Mouse (Mus musculus) embryonic facial prominence, embryonic 14.5 days (tissue): ENCODE data around the gene Tsc1. TPM values are rescaled to one million over a fixed set of nuclear protein-coding genes. Genes with fewer than 3 reads are reported as not detected.

Experiments
- ATAC-seq: fragments of 200-750 bp; cut with Nextera tagmentation; 2 replicates; pipeline ENCODE4 v1.8.0; 2017; ENCODE audit warnings: low read depth, moderate number of reproducible peaks, moderate TSS enrichment
- DNase-seq: peaks from one replicate; pipeline ENCODE4 v3.0.0-alpha.2; 2015; ENCODE audit warnings: low spot score
- H3K27ac ChIP-seq: fragments of 300-500 bp; sonication (generic); replicated peaks from 2 replicates; pipeline ENCODE4 v1.5.1; 2014; ENCODE audit warnings: low read depth, mild to moderate bottlenecking, low read length, moderate library complexity
- H3K27me3 ChIP-seq: fragments of 300-500 bp; sonication (generic); replicated peaks from 2 replicates; pipeline ENCODE4 v1.6.1; 2014; ENCODE audit warnings: low read length; ENCODE audit not compliant: control insufficient read depth, insufficient read depth
- H3K36me3 ChIP-seq: fragments of 300-500 bp; sonication (generic); 2 replicates; pipeline ENCODE4 v1.6.1; 2014; ENCODE audit warnings: low read length, mixed read lengths; ENCODE audit not compliant: control insufficient read depth, insufficient read depth
- H3K4me1 ChIP-seq: fragments of 300-500 bp; sonication (generic); 2 replicates; pipeline ENCODE4 v1.6.1; 2014; ENCODE audit warnings: antibody characterized with exemption, low read length; ENCODE audit not compliant: control insufficient read depth, insufficient read depth
- H3K4me2 ChIP-seq: fragments of 300-500 bp; sonication (generic); 2 replicates; pipeline ENCODE4 v1.6.1; 2014; ENCODE audit warnings: low read depth, mild to moderate bottlenecking, low read length, moderate library complexity, mixed read lengths
- H3K4me3 ChIP-seq: fragments of 300-500 bp; sonication (generic); 2 replicates; pipeline ENCODE4 v1.5.1; 2014; ENCODE audit warnings: low read depth, mild to moderate bottlenecking, low read length
- H3K9ac ChIP-seq: fragments of 300-500 bp; sonication (generic); 2 replicates; pipeline ENCODE4 v1.6.1; 2014; ENCODE audit warnings: low read depth, mild to moderate bottlenecking, low read length, moderate library complexity, mixed read lengths
- H3K9me3 ChIP-seq: fragments of 300-500 bp; sonication (generic); 2 replicates; pipeline ENCODE4 v1.6.1; 2016; ENCODE audit warnings: low read length; ENCODE audit not compliant: control insufficient read depth
- WGBS: fragments of 180-500 bp; shearing (Covaris S2); extraction: QIAGEN DNeasy Blood & Tissue Kit; methylation state at CpG from one replicate; pipeline ENCODE4 v1.1.7; 2014; 5-methylcytosine and 5-hydroxymethylcytosine counted together
- polyA plus RNA-seq: library from polyadenylated mRNA; unstranded; fragments of >200 nt; fragmentation: Nextera tagmentation; extraction: Ambion mirVana; gene quantifications from 2 replicates; pipeline ENCODE4 v1.2.1, GENCODE M21; 2014

Tsc1 gene
- 15.3 and 16.0 TPM in 2 replicates for polyA plus RNA-seq

DNA sequence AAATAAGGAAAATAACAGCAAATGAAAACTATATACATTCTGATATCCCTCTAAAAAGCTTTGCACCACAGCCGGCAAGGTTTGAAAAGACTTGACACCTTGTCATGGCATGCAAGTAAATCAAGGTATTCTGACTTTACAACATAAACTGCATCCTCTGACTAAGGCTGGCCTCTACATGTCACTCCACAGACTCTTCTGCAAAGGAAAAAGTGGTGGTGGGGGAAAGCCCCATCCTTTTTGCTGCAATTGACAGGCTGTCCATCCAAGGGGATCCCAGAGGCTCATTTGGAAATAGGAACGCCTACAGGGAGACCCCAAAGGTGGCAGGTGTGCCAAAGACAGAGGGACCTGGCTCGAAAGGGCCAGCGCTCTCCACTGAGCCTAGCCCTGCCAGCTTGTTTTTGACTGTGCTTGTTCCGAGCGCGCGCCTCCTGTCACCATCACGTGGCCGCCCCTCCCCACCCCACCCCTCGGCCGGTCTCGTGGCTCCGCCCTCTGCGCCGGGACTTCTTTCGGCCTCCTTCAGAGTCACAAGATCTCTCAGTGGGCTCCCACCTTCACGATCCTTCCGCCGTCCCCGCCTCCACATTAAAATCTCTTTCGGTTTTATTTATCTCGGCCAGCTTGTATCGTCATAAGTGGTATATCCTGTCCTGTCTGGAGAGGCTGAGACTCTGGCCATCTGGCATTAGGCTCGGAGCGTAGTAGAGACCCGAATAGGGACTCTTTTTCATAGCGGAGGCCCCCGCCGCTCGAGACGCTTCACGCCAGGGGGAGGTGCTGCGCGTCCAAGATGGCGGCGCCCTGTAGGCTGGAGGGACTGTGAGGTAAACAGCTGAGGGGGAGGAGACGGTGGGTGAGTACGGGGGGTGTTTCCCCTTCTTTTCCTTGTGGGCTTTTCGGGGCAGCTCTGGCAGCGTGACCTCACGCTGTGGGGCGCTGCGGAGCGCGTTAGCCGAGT lies at the start of gene Tsc1:
Tsc1 (plus strand) TSS at position 768 of the 964 bp plus-strand sequence.
- H3K4me1 ChIP-seq: 0 out of 2 replicates have a peak, but pooled peaks cover 4% of the 10 kb centered on the region
- H3K4me2 ChIP-seq: peak within 1 kb of the TSS; percentile 73
- peak within 1 kb of the TSS; percentile 90 for H3K9ac ChIP-seq
- no peaks in the 10 kb centered on the region for H3K36me3 ChIP-seq
- no peaks in the 10 kb centered on the region for H3K27me3 ChIP-seq
- DNase-seq (peak; percentile 98), ATAC-seq (peak; percentile 93)
- WGBS: 2% methylated on average over 33 of the region's 47 CpGs
- H3K4me3 ChIP-seq: peak within 1 kb of the TSS; percentile 93
- H3K9me3 ChIP-seq: no peaks in the 10 kb centered on the region
- peak within 1 kb of the TSS; percentile 87 for H3K27ac ChIP-seq

DNA sequence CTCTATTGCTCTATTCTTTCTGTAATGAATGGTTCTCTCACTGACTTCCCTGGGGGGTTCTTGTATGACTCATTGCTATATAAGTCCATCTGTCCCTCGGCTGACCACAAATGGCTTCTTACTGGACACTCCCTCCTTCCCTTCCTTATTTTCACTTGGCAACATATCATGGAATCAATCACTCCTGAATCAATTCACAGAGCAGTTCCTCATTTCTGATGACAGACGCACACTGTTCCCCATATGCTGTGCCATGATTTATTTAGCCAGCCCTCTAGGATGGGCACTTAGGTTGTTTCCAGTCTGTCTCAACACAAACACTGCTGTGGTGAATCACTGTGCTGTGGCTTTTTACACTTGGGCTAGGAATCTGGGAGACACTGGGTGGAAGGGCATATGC lies 49.5 kb upstream of the Tsc1 start:
- peak; percentile 39 for DNase-seq
- Histone ChIP-seq H3K9me3 (no peaks in the 10 kb centered on the region), H3K36me3 (no peaks in the 10 kb centered on the region), H3K4me2 (no peak overlapping the region), H3K4me1 (no peaks in the 10 kb centered on the region), H3K27me3 (no peaks in the 10 kb centered on the region; the same call in 1 of the 2 replicates), H3K9ac (no peak overlapping the region), H3K27ac (no peak overlapping the region), H3K4me3 (no peak overlapping the region)
- ATAC-seq: no peak
- WGBS: 58% methylated on average over 2 of the region's 2 CpGs

GRCm38 (mm10) chr2:28592809-28593208 lies 48.2 kb upstream of the Tsc1 start:
- H3K9ac ChIP-seq: no peak overlapping the region
- no peaks in the 10 kb centered on the region for H3K36me3 ChIP-seq
- H3K4me1 ChIP-seq: no peaks in the 10 kb centered on the region
- ATAC-seq (no peak), DNase-seq (peak; percentile 64)
- no peak overlapping the region for H3K4me2 ChIP-seq
- no peaks in the 10 kb centered on the region; the same call in 1 of the 2 replicates for H3K27me3 ChIP-seq
- H3K27ac ChIP-seq: no peak overlapping the region
- no peaks in the 10 kb centered on the region for H3K9me3 ChIP-seq
- 10% methylated on average over 15 of the region's 15 CpGs for WGBS
- no peak overlapping the region for H3K4me3 ChIP-seq

- WGBS: 89% methylated on average over 6 of the region's 7 CpGs
- Histone ChIP-seq H3K4me1 (no peaks in the 10 kb centered on the region), H3K9ac (no peak overlapping the region), H3K36me3 (no peaks in the 10 kb centered on the region), H3K4me2 (no peak overlapping the region), H3K9me3 (no peaks in the 10 kb centered on the region), H3K27ac (no peak overlapping the region), H3K4me3 (no peak overlapping the region), H3K27me3 (no peaks in the 10 kb centered on the region; the same call in 1 of the 2 replicates)
- ATAC-seq (no peak), DNase-seq (no peak)
Observed at GRCm38 (mm10) chr2:28596021-28596420, 45.0 kb upstream of the Tsc1 start.

DNA sequence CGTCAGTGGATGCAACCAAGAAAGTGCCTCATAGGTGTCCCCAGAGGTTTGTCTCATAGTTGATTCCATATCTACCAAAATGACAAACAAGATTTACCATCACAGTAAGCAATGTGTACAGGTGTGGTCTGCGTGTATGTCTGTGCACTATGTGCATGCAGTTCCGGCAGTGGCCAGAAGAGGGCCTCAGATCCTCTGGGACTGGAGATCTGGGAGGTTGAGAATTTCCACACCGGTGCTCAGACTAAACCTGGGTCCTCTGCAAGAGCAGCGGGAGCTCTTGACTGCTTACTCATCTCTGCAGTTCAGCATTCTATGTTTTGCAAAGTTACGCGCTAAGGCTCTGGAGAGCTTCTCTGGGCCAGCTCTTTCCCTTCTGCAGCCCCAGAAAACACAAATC lies 44.0 kb upstream of the Tsc1 start:
- DNase-seq: no peak
- H3K27ac ChIP-seq: no peak overlapping the region
- no peaks in the 10 kb centered on the region for H3K4me1 ChIP-seq
- no peaks in the 10 kb centered on the region for H3K9me3 ChIP-seq
- H3K4me3 ChIP-seq: no peak overlapping the region
- H3K27me3 ChIP-seq: no peaks in the 10 kb centered on the region; the same call in 1 of the 2 replicates
- WGBS: 90% methylated on average over 7 of the region's 7 CpGs
- no peaks in the 10 kb centered on the region for H3K36me3 ChIP-seq
- H3K9ac ChIP-seq: no peak overlapping the region
- ATAC-seq: no peak
- H3K4me2 ChIP-seq: no peak overlapping the region

- WGBS: 76% methylated on average over 7 of the region's 7 CpGs
- ATAC-seq: no peak
Observed at GRCm38 (mm10) chr2:28597733-28598547, 43.1 kb upstream of the Tsc1 start.

GRCm38 (mm10) chr2:28598692-28599568 lies 42.1 kb upstream of the Tsc1 start:
- H3K9me3 ChIP-seq: no peaks in the 10 kb centered on the region
- ATAC-seq: no peak
- H3K9ac ChIP-seq: no peak overlapping the region
- no peaks in the 10 kb centered on the region for H3K36me3 ChIP-seq
- H3K27me3 ChIP-seq: no peaks in the 10 kb centered on the region
- H3K4me1 ChIP-seq: no peaks in the 10 kb centered on the region
- 62% methylated on average over 12 of the region's 12 CpGs for WGBS
- DNase-seq: no peak
- H3K4me2 ChIP-seq: no peak overlapping the region
- no peak overlapping the region for H3K27ac ChIP-seq
- H3K4me3 ChIP-seq: no peak overlapping the region

More at GRCm38 (mm10) chr2:28597733-28598547, 43.1 kb upstream of the Tsc1 start:
- Histone ChIP-seq H3K4me3 (no peak overlapping the region), H3K9ac (no peak overlapping the region), H3K4me1 (no peaks in the 10 kb centered on the region), H3K4me2 (no peak overlapping the region), H3K27me3 (no peaks in the 10 kb centered on the region; the same call in 1 of the 2 replicates), H3K36me3 (no peaks in the 10 kb centered on the region), H3K9me3 (no peaks in the 10 kb centered on the region), H3K27ac (no peak overlapping the region)
- no peak for DNase-seq

DNA sequence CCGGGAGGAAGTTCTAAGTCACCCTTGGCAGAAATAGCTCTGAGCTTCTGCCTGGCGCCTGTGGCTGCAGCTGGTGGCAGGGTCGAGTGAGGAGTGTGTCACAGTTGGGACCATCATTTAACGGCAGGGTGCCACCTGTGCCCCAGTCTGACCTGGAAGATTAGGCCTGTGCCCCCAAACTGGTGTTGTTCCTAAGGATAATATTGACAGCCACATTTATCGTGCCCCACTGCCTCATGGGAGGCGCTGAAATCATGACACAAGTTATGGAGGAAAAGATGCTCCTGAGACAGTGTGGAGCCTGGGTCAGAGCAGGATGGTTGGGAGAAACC lies 41.5 kb upstream of the Tsc1 start:
- no peaks in the 10 kb centered on the region for H3K4me1 ChIP-seq
- WGBS: 71% methylated on average over 6 of the region's 6 CpGs
- no peak overlapping the region for H3K9ac ChIP-seq
- H3K4me2 ChIP-seq: no peak overlapping the region
- H3K4me3 ChIP-seq: no peak overlapping the region
- H3K9me3 ChIP-seq: no peaks in the 10 kb centered on the region
- DNase-seq (no peak), ATAC-seq (no peak)
- H3K27ac ChIP-seq: no peak overlapping the region
- H3K36me3 ChIP-seq: no peaks in the 10 kb centered on the region
- H3K27me3 ChIP-seq: no peaks in the 10 kb centered on the region
